Mouse (Mus musculus): ENCODE results near the gene Zp3r. TPM values are rescaled to one million over a fixed set of nuclear protein-coding genes. Genes with fewer than 3 reads are reported as not detected.

Gene Zp3r
- total and polyA plus RNA-seq, 2 experiments from 2014 or later = not detected

- DNase-seq (ENCODE audit: low spot score) (no peak), ATAC-seq (ENCODE audit: insufficient read depth, low read depth) (no peak)
- peak overlapping the region; percentile 34 for H3K4me3 ChIP-seq (ENCODE audit: low read depth, low read length)
- H3K4me1 ChIP-seq (ENCODE audit: control insufficient read depth, insufficient read depth) = peaks cover 4% of the 10 kb centered on the region
- H3K36me3 ChIP-seq (replicated peaks; ENCODE audit: control insufficient read depth, insufficient read depth, low read length) = no peaks in the 10 kb centered on the region
- H3K27me3 ChIP-seq (ENCODE audit: control insufficient read depth, insufficient read depth, low read length) = no peaks in the 10 kb centered on the region
- TF ChIP-seq CTCF (IDR thresholded peaks at IDR 0.05; ENCODE audit: low read depth) (peak; percentile 70), EP300 (IDR thresholded peaks at IDR 0.05; ENCODE audit: low read depth) (no peak)
- H3K9me3 ChIP-seq (replicated peaks; ENCODE audit: control insufficient read depth, low read length) = no peaks in the 10 kb centered on the region
- no peak overlapping the region for H3K9ac ChIP-seq (replicated peaks; ENCODE audit: low read depth, low read length)
- peak overlapping the region; percentile 58 for H3K4me2 ChIP-seq (ENCODE audit: low read depth, low read length)
- WGBS = 20% methylated on average over 25 of the region's 25 CpGs
- H3K27ac ChIP-seq (ENCODE audit: low read depth) = no peak overlapping the region
Observed at GRCm38 (mm10) chr1:130547674-130548429, 81.6 kb downstream of the Zp3r start.

Other genes with a start within 250 kb of the Zp3r start
- not detected in 2 replicates for gene Cd55b, start 206.6 kb downstream of the Zp3r start, total RNA-seq (2014; rRNA removed; ENCODE audit: low replicate concordance)
- gene Cd55b, start 206.6 kb downstream of the Zp3r start, polyA plus RNA-seq (2015; fragmentation: Nextera tagmentation; extraction: Ambion mirVana) = not detected in 2 replicates
- gene Cd55, start 166.9 kb downstream of the Zp3r start, total RNA-seq (2014; rRNA removed; ENCODE audit: low replicate concordance) = 9.9 and 13.9 TPM in 2 replicates
- gene Cd55, start 166.9 kb downstream of the Zp3r start, polyA plus RNA-seq (2015; fragmentation: Nextera tagmentation; extraction: Ambion mirVana) = 9.0 and 10.0 TPM in 2 replicates
- gene C4bp, start 32.0 kb upstream of the Zp3r start, total RNA-seq (2014; rRNA removed; ENCODE audit: low replicate concordance) = not detected in 2 replicates
- gene C4bp, start 32.0 kb upstream of the Zp3r start, polyA plus RNA-seq (2015; fragmentation: Nextera tagmentation; extraction: Ambion mirVana) = not detected in 2 replicates
- not detected in 2 replicates for gene Gm29427, start 86.2 kb upstream of the Zp3r start, total RNA-seq (2014; rRNA removed; ENCODE audit: low replicate concordance)
- not detected in 2 replicates for gene Gm29427, start 86.2 kb upstream of the Zp3r start, polyA plus RNA-seq (2015; fragmentation: Nextera tagmentation; extraction: Ambion mirVana)
- gene Yod1, start 87.7 kb upstream of the Zp3r start, total RNA-seq (2014; rRNA removed; ENCODE audit: low replicate concordance) = 4.6 and 4.9 TPM in 2 replicates
- gene Yod1, start 87.7 kb upstream of the Zp3r start, polyA plus RNA-seq (2015; fragmentation: Nextera tagmentation; extraction: Ambion mirVana) = 6.4 and 6.5 TPM in 2 replicates
- 19.0 and 19.8 TPM in 2 replicates for gene Pfkfb2, start 99.6 kb upstream of the Zp3r start, total RNA-seq (2014; rRNA removed; ENCODE audit: low replicate concordance)
- 5.2 and 8.2 TPM in 2 replicates for gene Pfkfb2, start 99.6 kb upstream of the Zp3r start, polyA plus RNA-seq (2015; fragmentation: Nextera tagmentation; extraction: Ambion mirVana)
- gene AA986860, start 102.4 kb upstream of the Zp3r start, total RNA-seq (2014; rRNA removed; ENCODE audit: low replicate concordance) = 1.8 and 2.3 TPM in 2 replicates
- gene AA986860, start 102.4 kb upstream of the Zp3r start, polyA plus RNA-seq (2015; fragmentation: Nextera tagmentation; extraction: Ambion mirVana) = 0.30 and 0.48 TPM in 2 replicates
- gene Fcamr, start 171.3 kb upstream of the Zp3r start, total RNA-seq (2014; rRNA removed; ENCODE audit: low replicate concordance) = 2.8 TPM in 1 of 2 replicates, not detected in the other
- gene Fcamr, start 171.3 kb upstream of the Zp3r start, polyA plus RNA-seq (2015; fragmentation: Nextera tagmentation; extraction: Ambion mirVana) = 0.15 and 0.19 TPM in 2 replicates
- gene Pigr, start 197.1 kb upstream of the Zp3r start, total RNA-seq (2014; rRNA removed; ENCODE audit: low replicate concordance) = not detected in 2 replicates
- 0.05 and 0.07 TPM in 2 replicates for gene Pigr, start 197.1 kb upstream of the Zp3r start, polyA plus RNA-seq (2015; fragmentation: Nextera tagmentation; extraction: Ambion mirVana)
- gene Fcmr, start 236.0 kb upstream of the Zp3r start, total RNA-seq (2014; rRNA removed; ENCODE audit: low replicate concordance) = not detected in 2 replicates
- gene Fcmr, start 236.0 kb upstream of the Zp3r start, polyA plus RNA-seq (2015; fragmentation: Nextera tagmentation; extraction: Ambion mirVana) = 1.7 and 1.9 TPM in 2 replicates

Measured in heart, postnatal 0 days (tissue).